Mouse (Mus musculus): ENCODE data around the gene Zfp961. TPM values are rescaled to one million over a fixed set of nuclear protein-coding genes. Genes with fewer than 3 reads are reported as not detected.
"Not testable (repeated sequence)": the region's sequence is repeated elsewhere in the genome, so short reads cannot be mapped to it uniquely, and the experiment has no call there.

The Zfp961 gene
- polyA plus RNA-seq, 1 experiment: 1.9 TPM

- H3K27me3 ChIP-seq (ENCODE audit: control insufficient read depth, insufficient read depth, low read length): no peaks in the 10 kb centered on the region
- H3K36me3 ChIP-seq (ENCODE audit: control insufficient read depth, insufficient read depth, low read length): no peaks in the 10 kb centered on the region
- 69% methylated on average over 2 of the region's 2 CpGs for WGBS
- TF ChIP-seq CTCF (IDR thresholded peaks at IDR 0.05; ENCODE audit: extremely low read depth, insufficient read length, insufficient replicate concordance, low read depth, low read length) (no peak), POLR2A (IDR thresholded peaks at IDR 0.05; ENCODE audit: low read depth, low read length) (no peak)
- no peak overlapping the region for H3K27ac ChIP-seq (ENCODE audit: insufficient read depth, low read depth, low read length)
- H3K4me1 ChIP-seq (ENCODE audit: control insufficient read depth, insufficient read depth, insufficient read length, low read length): no peaks in the 10 kb centered on the region
- no peak overlapping the region for H3K4me3 ChIP-seq (ENCODE audit: low read depth, low read length)
Observed at GRCm38 (mm10) chr8:72018141-72018540, 67.3 kb downstream of the Zfp961 start.

GRCm38 (mm10) chr8:72019022-72019421, 68.2 kb downstream of the Zfp961 start:
- 76% methylated on average over 1 of the region's 1 CpGs for WGBS
- not testable (repeated sequence) for H3K4me1 ChIP-seq (ENCODE audit: control insufficient read depth, insufficient read depth, insufficient read length, low read length); H3K27ac ChIP-seq (ENCODE audit: insufficient read depth, low read depth, low read length); H3K36me3 ChIP-seq (ENCODE audit: control insufficient read depth, insufficient read depth, low read length); H3K4me3 ChIP-seq (ENCODE audit: low read depth, low read length); H3K27me3 ChIP-seq (ENCODE audit: control insufficient read depth, insufficient read depth, low read length)

- no peaks in the 10 kb centered on the region for H3K4me1 ChIP-seq (ENCODE audit: control insufficient read depth, insufficient read depth, insufficient read length, low read length)
- no peak overlapping the region for H3K4me3 ChIP-seq (ENCODE audit: low read depth, low read length)
- 51% methylated on average over 2 of the region's 2 CpGs for WGBS
- H3K27me3 ChIP-seq (ENCODE audit: control insufficient read depth, insufficient read depth, low read length): no peaks in the 10 kb centered on the region
- no peak overlapping the region for H3K27ac ChIP-seq (ENCODE audit: insufficient read depth, low read depth, low read length)
- H3K36me3 ChIP-seq (ENCODE audit: control insufficient read depth, insufficient read depth, low read length): no peaks in the 10 kb centered on the region
- TF ChIP-seq POLR2A (IDR thresholded peaks at IDR 0.05; ENCODE audit: low read depth, low read length): no peak
- TF ChIP-seq CTCF (IDR thresholded peaks at IDR 0.05; ENCODE audit: extremely low read depth, insufficient read length, insufficient replicate concordance, low read depth, low read length): no peak
Observed at GRCm38 (mm10) chr8:72019816-72020215, 69.0 kb downstream of the Zfp961 start.

GRCm38 (mm10) chr8:72024886-72025285, 74.0 kb downstream of the Zfp961 start:
- not testable (repeated sequence) for H3K27me3 ChIP-seq (ENCODE audit: control insufficient read depth, insufficient read depth, low read length); H3K4me3 ChIP-seq (ENCODE audit: low read depth, low read length); H3K36me3 ChIP-seq (ENCODE audit: control insufficient read depth, insufficient read depth, low read length); H3K4me1 ChIP-seq (ENCODE audit: control insufficient read depth, insufficient read depth, insufficient read length, low read length); H3K27ac ChIP-seq (ENCODE audit: insufficient read depth, low read depth, low read length)
- 6% methylated on average over 4 of the region's 9 CpGs for WGBS

GRCm38 (mm10) chr8:72032926-72033325, 82.1 kb downstream of the Zfp961 start:
- not testable (repeated sequence) for H3K36me3 ChIP-seq (ENCODE audit: control insufficient read depth, insufficient read depth, low read length); H3K4me1 ChIP-seq (ENCODE audit: control insufficient read depth, insufficient read depth, insufficient read length, low read length); H3K27me3 ChIP-seq (ENCODE audit: control insufficient read depth, insufficient read depth, low read length); H3K4me3 ChIP-seq (ENCODE audit: low read depth, low read length); H3K27ac ChIP-seq (ENCODE audit: insufficient read depth, low read depth, low read length)
- 14% methylated on average over 4 of the region's 4 CpGs for WGBS

- H3K36me3 ChIP-seq (ENCODE audit: control insufficient read depth, insufficient read depth, low read length); H3K4me3 ChIP-seq (ENCODE audit: low read depth, low read length); H3K27ac ChIP-seq (ENCODE audit: insufficient read depth, low read depth, low read length); H3K27me3 ChIP-seq (ENCODE audit: control insufficient read depth, insufficient read depth, low read length); H3K4me1 ChIP-seq (ENCODE audit: control insufficient read depth, insufficient read depth, insufficient read length, low read length): not testable (repeated sequence)
- 72% methylated on average over 4 of the region's 4 CpGs for WGBS
Observed at GRCm38 (mm10) chr8:72040918-72041317, 90.1 kb downstream of the Zfp961 start, which contains the start of gene Olfr372. Gene Olfr372, plus strand, starts transcription at chr8:72041218.

- Histone ChIP-seq H3K36me3 (ENCODE audit: control insufficient read depth, insufficient read depth, low read length) (no peaks in the 10 kb centered on the region), H3K4me3 (ENCODE audit: low read depth, low read length) (no peak overlapping the region), H3K27me3 (ENCODE audit: control insufficient read depth, insufficient read depth, low read length) (no peaks in the 10 kb centered on the region), H3K27ac (ENCODE audit: insufficient read depth, low read depth, low read length) (no peak overlapping the region), H3K4me1 (ENCODE audit: control insufficient read depth, insufficient read depth, insufficient read length, low read length) (no peaks in the 10 kb centered on the region)
- no peak for TF ChIP-seq CTCF (IDR thresholded peaks at IDR 0.05; ENCODE audit: extremely low read depth, insufficient read length, insufficient replicate concordance, low read depth, low read length)
- no peak for TF ChIP-seq POLR2A (IDR thresholded peaks at IDR 0.05; ENCODE audit: low read depth, low read length)
- WGBS: 87% methylated on average over 1 of the region's 1 CpGs
Observed at GRCm38 (mm10) chr8:72042493-72042892, 91.7 kb downstream of the Zfp961 start.

Other genes starting within 250 kb of the Zfp961 start
- 180 and 195 TPM in 2 replicates for gene B3gnt3, start 249.2 kb upstream of the Zfp961 start, polyA plus RNA-seq (2012; rRNA removed)
- gene Fcho1, start 225.3 kb upstream of the Zfp961 start, polyA plus RNA-seq (2012; rRNA removed): 11.9 and 20.1 TPM in 2 replicates
- 0.01 and 0.18 TPM in 2 replicates for gene Zfp709, start 69.0 kb upstream of the Zfp961 start, polyA plus RNA-seq (2012; rRNA removed)
- gene Zfp882, start 42.4 kb upstream of the Zfp961 start, polyA plus RNA-seq (2012; rRNA removed): 0.08 TPM in 1 of 2 replicates, not detected in the other
- 0.76 and 0.94 TPM in 2 replicates for gene Zfp617, start 42.4 kb upstream of the Zfp961 start, polyA plus RNA-seq (2012; rRNA removed)
- 7.9 and 8.8 TPM in 2 replicates for gene Cyp4f18, start 58.6 kb downstream of the Zfp961 start, polyA plus RNA-seq (2012; rRNA removed)
- not detected in 2 replicates for gene Olfr372, start 90.2 kb downstream of the Zfp961 start, polyA plus RNA-seq (2012; rRNA removed)
- not detected in 2 replicates for gene Olfr373, start 132.1 kb downstream of the Zfp961 start, polyA plus RNA-seq (2012; rRNA removed)
- gene Olfr374, start 156.0 kb downstream of the Zfp961 start, polyA plus RNA-seq (2012; rRNA removed): not detected in 2 replicates
- gene Tpm4, start 183.9 kb downstream of the Zfp961 start, polyA plus RNA-seq (2012; rRNA removed): 19.1 and 27.3 TPM in 2 replicates
- gene Rab8a, start 210.2 kb downstream of the Zfp961 start, polyA plus RNA-seq (2012; rRNA removed): 22.5 and 58.9 TPM in 2 replicates
- gene Hsh2d, start 238.6 kb downstream of the Zfp961 start, polyA plus RNA-seq (2012; rRNA removed): 1.4 and 3.3 TPM in 2 replicates